Mouse (Mus musculus) lung, adult 18-20 months (tissue): Measurements from ENCODE around the gene Ggnbp2.

Source experiments
- DNase-seq, 2 experiments: peaks; one replicate each; pipeline ENCODE4 v3.0.0; 2022; ENCODE audit warnings: mixed read lengths in 2 of 2

Gene Ggnbp2

GRCm38 (mm10) chr11:84822487-84822886, 48.1 kb downstream of the Ggnbp2 start:
- no peak for DNase-seq

GRCm38 (mm10) chr11:84821131-84821770, 49.4 kb downstream of the Ggnbp2 start:
- no peak for DNase-seq

GRCm38 (mm10) chr11:84818961-84819692, 51.5 kb downstream of the Ggnbp2 start, which contains the start of gene Mrm1:
Gene Mrm1, minus strand, starts transcription at chr11:84819515.
- DNase-seq, result peak; percentile 96 to 97

- DNase-seq, result peak; percentile 87 to 88
Measured at GRCm38 (mm10) chr11:84818085-84818960, 52.3 kb downstream of the Ggnbp2 start.

GRCm38 (mm10) chr11:84817362-84817761, 53.3 kb downstream of the Ggnbp2 start:
- DNase-seq, result peak in 1 of 2 experiments; percentile 11

- DNase-seq, result peak; percentile 52 to 58
Measured at GRCm38 (mm10) chr11:84813724-84814510, 56.7 kb downstream of the Ggnbp2 start.

GRCm38 (mm10) chr11:84804373-84804772, 66.2 kb downstream of the Ggnbp2 start:
- DNase-seq, result no peak

GRCm38 (mm10) chr11:84797627-84798353, 72.8 kb downstream of the Ggnbp2 start:
- DNase-seq, result peak; percentile 27 to 43

- DNase-seq, result no peak
Measured at GRCm38 (mm10) chr11:84797026-84797425, 73.6 kb downstream of the Ggnbp2 start.

- peak; percentile 18 to 40 for DNase-seq
Measured at GRCm38 (mm10) chr11:84794496-84795113, 76.0 kb downstream of the Ggnbp2 start.

GRCm38 (mm10) chr11:84793545-84793944, 77.1 kb downstream of the Ggnbp2 start:
- no peak for DNase-seq

GRCm38 (mm10) chr11:84790383-84790782, 80.2 kb downstream of the Ggnbp2 start:
- DNase-seq, result no peak
